Mouse (Mus musculus): ENCODE measurements around the gene Vipr2.

DNA sequence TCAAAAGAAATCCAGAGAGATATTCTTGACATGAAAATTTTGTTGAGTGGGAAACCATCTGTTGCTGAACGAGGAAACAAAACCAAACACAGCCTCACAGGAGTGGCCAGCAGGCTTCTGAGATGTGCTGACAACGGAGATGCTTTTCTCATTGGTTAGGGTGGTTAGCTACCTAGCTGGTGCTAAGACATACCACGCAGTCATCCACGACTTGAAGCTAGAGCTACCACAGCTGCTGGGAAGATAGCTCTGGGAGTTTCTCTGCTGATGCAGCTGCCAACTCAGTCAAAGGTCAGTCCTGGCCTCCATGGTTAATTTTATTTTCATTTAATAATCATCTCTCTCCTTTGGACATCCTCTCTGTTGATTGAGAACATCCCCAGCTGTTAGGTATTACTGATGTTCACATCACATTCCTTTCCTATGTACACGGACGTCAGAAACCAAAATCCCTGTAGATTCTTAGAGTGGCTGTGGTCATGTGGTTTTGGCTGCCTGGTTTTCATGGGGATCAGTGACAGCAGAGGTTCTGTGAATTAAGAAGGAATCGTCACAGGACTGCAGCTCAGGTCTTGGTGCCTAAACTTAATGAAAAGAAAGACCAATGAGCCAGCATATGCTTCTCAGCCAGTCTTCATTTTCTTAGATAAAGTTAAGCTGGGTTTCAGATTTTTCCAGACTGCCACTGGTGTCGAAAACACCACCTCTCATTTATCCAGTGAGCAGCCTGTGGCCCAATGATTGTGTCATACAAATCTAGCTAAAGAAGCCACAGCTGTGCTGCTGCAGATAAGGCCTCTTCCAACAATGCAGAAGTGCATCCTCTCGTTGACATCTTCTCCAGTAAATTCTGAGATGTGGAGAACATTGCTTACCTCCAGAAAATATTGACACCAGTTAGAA, 32.2 kb downstream of the Vipr2 start:
- TF ChIP-seq CTCF (IDR thresholded peaks at IDR 0.05; ENCODE audit: control insufficient read depth, insufficient read depth, low read length): no peak
- no peak for TF ChIP-seq POLR2A (IDR thresholded peaks at IDR 0.05; ENCODE audit: borderline replicate concordance, control insufficient read depth, low read depth, low read length)

Data from bone marrow, adult 2 months (tissue).